Mouse (Mus musculus) CH12F3 (cell line): Measurements from ENCODE around the gene Gm20388.
"Not testable (repeated sequence)": the region's sequence is repeated elsewhere in the genome, so short reads cannot be mapped to it uniquely, and the experiment has no call there.

Source experiments
- in situ Hi-C: fragments of 300-500 bp; cut with MboI; formaldehyde crosslinking; loops from 2 replicates; pipeline ENCODE4 v1.14.3; 2020; ENCODE audit warnings: low sequenced_read_pairs

Gene Gm20388

DNA sequence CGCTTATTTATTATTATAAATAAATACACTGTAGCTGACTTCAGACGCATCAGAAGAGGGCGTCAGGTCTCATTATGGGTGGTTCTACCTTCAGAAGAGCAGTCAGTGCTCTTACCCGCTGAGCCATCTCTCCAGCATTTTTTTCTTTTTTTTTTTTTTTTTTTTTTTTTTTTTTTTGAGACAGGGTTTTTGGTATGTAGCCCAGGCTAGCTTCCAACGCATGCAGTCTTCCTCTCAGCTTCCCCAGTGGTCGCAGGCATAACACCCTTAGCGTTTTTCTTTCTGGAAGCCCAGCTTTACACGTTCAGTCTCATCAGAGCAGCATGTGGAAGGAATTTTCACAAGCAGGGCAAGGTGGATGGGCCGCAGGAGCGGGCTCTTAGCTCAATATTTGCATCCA is 3607.5 kb downstream of the Gm20388 start:
- in situ Hi-C loops = no loop called here

- in situ Hi-C loops = no loop called here
Observed at GRCm38 (mm10) chr8:123518667-123519066, 3608.0 kb downstream of the Gm20388 start, which contains the start of gene Gas8. Gas8 (plus strand) TSS chr8:123518834.

GRCm38 (mm10) chr8:123520048-123520447 is 3609.4 kb downstream of the Gm20388 start:
- in situ Hi-C loops = not testable (repeated sequence)

- in situ Hi-C loops = no loop called here
Observed at GRCm38 (mm10) chr8:123527720-123528489, 3617.3 kb downstream of the Gm20388 start.

GRCm38 (mm10) chr8:123536242-123536989 is 3625.8 kb downstream of the Gm20388 start:
- in situ Hi-C loops = no loop called here

GRCm38 (mm10) chr8:123536990-123537380 is 3626.3 kb downstream of the Gm20388 start:
- in situ Hi-C loops = no loop called here

DNA sequence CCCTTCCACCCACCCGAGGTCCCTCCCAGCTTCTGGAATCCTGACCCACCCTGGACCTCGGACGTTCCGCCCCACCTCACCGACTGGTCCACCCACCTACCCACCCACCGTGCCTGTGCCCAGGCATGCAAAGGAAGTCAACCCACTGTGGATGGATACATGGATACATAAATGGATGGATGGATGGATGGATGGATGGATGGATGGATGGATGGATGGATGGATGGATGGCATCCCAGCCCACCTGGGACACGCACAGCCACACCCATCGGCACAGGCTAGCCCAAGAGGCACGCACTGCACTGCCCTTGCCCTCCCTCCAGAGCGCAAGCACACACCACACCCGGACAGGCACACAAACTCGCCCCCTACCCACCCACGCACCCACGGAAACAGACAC is 3627.0 kb downstream of the Gm20388 start:
- in situ Hi-C loops = not testable (repeated sequence)

DNA sequence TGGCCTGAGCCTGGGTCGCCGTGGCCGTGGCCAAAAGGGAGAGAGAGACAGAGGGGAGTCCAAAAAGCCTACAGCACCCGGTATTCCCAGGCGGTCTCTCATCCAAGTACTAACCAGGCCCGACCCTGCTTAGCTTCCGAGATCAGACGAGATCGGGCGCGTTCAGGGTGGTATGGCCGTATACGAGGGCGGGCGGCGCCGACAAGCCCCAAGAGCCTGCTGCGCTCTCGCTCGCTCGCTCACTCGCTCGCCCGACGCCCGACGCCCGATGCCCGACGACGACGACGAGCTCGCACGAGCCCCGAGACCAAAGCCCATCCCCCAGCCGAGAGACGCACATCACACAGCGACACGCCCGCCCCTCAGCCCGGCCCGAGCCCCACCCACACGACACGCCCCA is 3653.6 kb downstream of the Gm20388 start:
- in situ Hi-C loops = not testable (repeated sequence)

DNA sequence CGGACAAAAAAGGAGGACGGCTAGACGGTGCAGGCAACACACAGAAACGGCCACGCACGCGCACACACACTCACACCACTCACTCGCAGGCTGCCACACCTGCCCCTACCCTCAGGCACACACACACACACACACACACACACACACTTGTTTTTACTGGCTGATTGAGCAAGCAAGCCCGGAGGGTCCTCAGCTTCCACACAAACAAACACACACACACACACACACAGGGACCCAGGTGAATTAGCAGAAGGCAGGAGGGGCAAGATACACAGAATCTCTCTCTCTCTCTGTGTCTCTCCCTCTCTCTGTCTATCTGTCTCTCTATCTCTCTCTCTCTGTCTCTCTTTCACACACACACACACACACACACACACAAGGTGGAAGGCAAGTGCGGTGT is 3664.7 kb downstream of the Gm20388 start:
- in situ Hi-C loops = not testable (repeated sequence)

DNA sequence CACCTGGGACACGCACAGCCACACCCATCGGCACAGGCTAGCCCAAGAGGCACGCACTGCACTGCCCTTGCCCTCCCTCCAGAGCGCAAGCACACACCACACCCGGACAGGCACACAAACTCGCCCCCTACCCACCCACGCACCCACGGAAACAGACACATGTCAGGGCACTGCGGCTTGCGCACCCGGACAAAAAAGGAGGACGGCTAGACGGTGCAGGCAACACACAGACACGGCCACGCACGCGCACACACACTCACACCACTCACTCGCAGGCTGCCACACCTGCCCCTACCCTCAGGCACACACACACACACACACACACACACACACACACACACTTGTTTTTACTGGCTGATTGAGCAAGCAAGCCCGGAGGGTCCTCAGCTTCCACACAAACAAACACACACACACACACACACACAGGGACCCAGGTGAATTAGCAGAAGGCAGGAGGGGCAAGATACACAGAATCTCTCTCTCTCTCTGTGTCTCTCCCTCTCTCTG is 3690.1 kb downstream of the Gm20388 start:
- in situ Hi-C loops = not testable (repeated sequence)

- in situ Hi-C loops = not testable (repeated sequence)
Observed at GRCm38 (mm10) chr8:123601457-123601856, 3690.8 kb downstream of the Gm20388 start.

DNA sequence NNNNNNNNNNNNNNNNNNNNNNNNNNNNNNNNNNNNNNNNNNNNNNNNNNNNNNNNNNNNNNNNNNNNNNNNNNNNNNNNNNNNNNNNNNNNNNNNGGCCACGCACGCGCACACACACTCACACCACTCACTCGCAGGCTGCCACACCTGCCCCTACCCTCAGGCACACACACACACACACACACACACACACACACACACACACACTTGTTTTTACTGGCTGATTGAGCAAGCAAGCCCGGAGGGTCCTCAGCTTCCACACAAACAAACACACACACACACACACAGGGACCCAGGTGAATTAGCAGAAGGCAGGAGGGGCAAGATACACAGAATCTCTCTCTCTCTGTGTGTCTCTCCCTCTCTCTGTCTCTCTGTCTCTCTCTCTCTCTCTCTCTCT is 3702.0 kb downstream of the Gm20388 start:
- in situ Hi-C loops = not testable (repeated sequence)

- in situ Hi-C loops = not testable (repeated sequence)
Observed at GRCm38 (mm10) chr8:123623523-123623922, 3712.9 kb downstream of the Gm20388 start.

DNA sequence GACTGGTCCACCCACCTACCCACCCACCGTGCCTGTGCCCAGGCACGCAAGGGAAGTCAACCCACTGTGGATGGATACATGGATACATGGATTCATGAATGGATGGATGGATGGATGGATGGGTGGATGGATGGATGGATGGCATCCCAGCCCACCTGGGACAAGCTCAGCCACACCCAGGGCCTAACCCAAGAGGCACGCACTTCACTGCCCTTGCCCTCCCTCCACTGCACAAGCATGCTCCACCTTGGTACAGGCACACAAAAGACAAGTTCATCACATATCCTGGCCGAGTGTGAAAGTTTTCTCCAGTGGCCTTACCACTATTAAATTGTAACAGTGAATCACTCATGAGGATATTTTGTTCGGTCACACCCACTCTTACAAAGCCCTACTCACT is 3713.6 kb downstream of the Gm20388 start:
- in situ Hi-C loops = no loop called here

- in situ Hi-C loops = no loop called here
Observed at GRCm38 (mm10) chr8:123624702-123625101, 3714.1 kb downstream of the Gm20388 start.

DNA sequence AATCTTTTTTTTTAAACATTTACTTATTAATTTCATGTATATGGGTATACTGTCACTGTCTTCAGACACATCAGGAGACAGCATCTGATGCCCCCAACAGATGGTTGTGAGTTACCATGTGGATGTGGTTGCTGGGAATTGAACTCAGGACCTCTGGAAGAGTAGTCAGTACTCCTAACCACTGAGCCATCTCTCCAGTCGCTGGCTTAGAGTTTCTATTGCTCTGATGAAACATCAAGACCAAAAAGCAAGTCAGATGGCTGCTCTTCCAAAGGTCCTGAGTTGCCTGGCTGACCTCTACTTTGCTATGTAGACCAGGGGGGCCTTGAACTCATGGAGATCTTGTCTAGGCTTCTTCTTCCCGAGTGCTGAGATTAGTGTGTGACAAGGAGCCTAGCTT is 3715.1 kb downstream of the Gm20388 start:
- in situ Hi-C loops = no loop called here

DNA sequence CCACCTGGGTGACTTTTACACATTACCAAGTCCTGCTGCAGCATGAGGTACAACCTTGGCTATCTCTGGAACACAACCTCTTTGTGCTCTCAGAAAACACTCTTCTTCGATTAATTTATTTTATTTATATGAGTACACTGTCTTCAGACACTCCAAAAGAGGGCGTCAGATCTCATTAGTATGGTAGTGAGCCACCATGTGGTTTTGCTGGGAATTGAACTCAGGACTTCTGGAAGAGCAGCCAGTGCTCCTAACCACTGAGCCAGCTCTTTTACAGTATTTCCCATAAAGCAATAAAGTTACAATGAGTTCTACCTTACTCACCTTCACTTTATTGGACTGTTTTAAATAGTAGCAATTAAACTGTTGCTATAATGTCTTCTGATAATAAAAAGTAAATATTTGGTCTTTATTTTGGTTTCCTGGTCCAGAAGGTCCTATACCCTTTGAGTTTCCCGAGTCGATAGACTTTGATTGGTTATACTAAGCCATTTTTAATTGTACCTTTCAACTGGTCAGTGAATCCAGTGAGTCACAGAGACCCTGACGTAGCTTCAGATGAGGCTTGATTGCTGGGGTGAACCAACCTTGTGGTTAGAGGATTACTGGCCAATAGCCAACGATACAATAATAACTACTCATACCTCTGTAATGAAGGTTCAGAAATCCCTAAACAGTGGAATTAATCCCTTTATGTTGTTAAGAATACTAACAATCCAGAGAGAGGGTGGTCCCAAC is 3716.9 kb downstream of the Gm20388 start:
- in situ Hi-C loops = no loop called here

GRCm38 (mm10) chr8:123628253-123628967 is 3717.8 kb downstream of the Gm20388 start:
- in situ Hi-C loops = no loop called here

DNA sequence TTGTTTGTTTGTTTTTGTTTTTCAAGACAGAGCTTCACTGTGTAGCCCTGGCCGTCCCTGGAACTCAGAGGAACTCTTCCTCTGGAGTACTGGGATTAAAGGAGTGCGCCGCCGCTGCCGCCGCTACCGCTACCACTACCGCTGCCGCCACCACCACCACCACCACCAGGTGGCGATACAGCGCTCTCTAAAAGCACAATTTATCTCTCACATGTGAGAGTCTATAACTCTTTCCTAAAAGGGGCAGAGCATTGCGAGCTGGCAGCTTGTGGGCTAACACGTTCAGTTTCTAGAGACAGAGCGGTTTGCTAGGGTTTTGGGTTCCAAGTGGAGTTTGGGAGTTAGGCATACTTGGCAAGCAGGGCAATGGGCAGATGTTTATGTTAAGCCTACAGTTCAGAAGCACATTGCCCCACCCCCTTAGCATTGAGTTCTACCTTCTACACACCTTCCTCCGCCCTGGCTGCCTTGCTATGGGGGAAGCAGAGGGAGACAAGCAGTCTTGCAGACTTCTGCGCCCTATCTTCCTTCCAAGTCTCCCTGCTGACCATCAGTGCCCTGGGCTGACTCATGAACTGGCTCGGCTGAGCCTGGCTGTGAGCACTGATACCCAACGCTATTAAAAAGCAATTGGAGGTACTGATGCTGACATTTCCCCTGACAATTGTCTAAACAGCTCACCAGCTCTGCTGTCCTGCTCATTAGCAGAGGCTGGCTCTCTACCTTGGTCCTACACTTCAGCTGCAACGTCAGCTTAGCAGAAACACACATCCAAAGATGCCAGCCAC is 3718.5 kb downstream of the Gm20388 start:
- in situ Hi-C loops = no loop called here

- in situ Hi-C loops = no loop called here
Observed at GRCm38 (mm10) chr8:123630058-123630457, 3719.4 kb downstream of the Gm20388 start.
